Mouse (Mus musculus): ENCODE data around the gene Crygd.

DNA sequence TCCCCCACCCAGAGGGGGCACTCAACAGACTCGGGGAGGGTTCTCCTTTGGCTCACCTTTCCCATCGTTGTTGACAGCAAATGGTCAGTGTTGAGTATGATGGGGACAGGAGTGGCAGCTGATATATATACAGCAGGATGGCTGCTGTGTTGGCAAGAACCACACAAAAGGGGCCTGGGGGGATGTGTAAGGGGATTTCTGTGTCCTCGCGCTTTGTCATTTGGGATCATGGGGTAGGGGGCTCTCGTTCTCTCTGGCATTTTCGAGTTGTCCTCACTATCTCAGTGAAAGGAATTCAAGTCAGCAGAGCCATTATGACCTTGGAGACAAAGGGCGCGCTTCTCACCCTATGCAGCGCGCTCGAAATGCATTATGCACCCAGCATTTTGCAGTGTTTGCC, 40.0 kb upstream of the Crygd start, which contains the start of gene Cryga:
- no peak for TF ChIP-seq GATA1 (IDR thresholded peaks at IDR 0.05; ENCODE audit: borderline replicate concordance, low read length)
- no peak for TF ChIP-seq FLI1 (IDR thresholded peaks at IDR 0.05; ENCODE audit: low read length)

Measured in megakaryocyte, embryonic 14.5 days (primary cell).